Mouse (Mus musculus): ENCODE measurements at regions not wholly inside any gene's neighbourhood (a gene's known extent, or its start where the extent isn't known, plus 50 kb on each side); places are given as distances from the start of the nearest gene placed in this dataset.

GRCm38 (mm10) chr16:78631797-78632196 lies 55.3 kb upstream of the D16Ertd472e start:
- Histone ChIP-seq H3K4me3 (no peak overlapping the region), H3K27me3 (no peaks in the 10 kb centered on the region), H3K36me3 (no peaks in the 10 kb centered on the region), H3K9me3 (replicated peaks) (no peaks in the 10 kb centered on the region), H3K27ac (no peak overlapping the region), H3K4me1 (replicated peaks) (no peaks in the 10 kb centered on the region), H3K9ac (no peak overlapping the region), H3K4me2 (no peak overlapping the region)
- 52% methylated on average over 5 of the region's 5 CpGs for WGBS
- ATAC-seq (replicated peaks; ENCODE audit: insufficient number of reproducible peaks, insufficient read depth, low FRiP score, low read depth) = no peak

- no peak overlapping the region for H3K4me3 ChIP-seq
- H3K4me2 ChIP-seq = no peak overlapping the region
- H3K27ac ChIP-seq = no peak overlapping the region
- H3K9me3 ChIP-seq (replicated peaks) = no peaks in the 10 kb centered on the region
- whole genome bisulfite sequencing = 39% methylated on average over 2 of the region's 2 CpGs
- no peak for ATAC-seq (replicated peaks; ENCODE audit: insufficient number of reproducible peaks, insufficient read depth, low FRiP score, low read depth)
- no peaks in the 10 kb centered on the region for H3K36me3 ChIP-seq
- H3K9ac ChIP-seq = no peak overlapping the region
- no peaks in the 10 kb centered on the region for H3K27me3 ChIP-seq
- H3K4me1 ChIP-seq (replicated peaks) = no peaks in the 10 kb centered on the region
Observed at GRCm38 (mm10) chr16:78626803-78627202, 50.3 kb upstream of the D16Ertd472e start.

Measured in heart, embryonic 15.5 days (tissue).